Mouse (Mus musculus) C2C12 (cell line): Measurements from ENCODE around the gene Spop. TPM values are rescaled to one million over a fixed set of nuclear protein-coding genes. Genes with fewer than 3 reads are reported as not detected.

ENCODE experiments used
- H3K27me3 ChIP-seq: one replicate; pipeline ENCODE4 v1.6.1; 2011; ENCODE audit not compliant: control insufficient read depth, insufficient read depth, insufficient read length
- H3K36me3 ChIP-seq: one replicate; pipeline ENCODE4 v1.6.1; 2011; ENCODE audit not compliant: control insufficient read depth, insufficient read depth
- H3K4me3 ChIP-seq: one replicate; pipeline ENCODE4 v1.5.1; 2011; ENCODE audit warnings: mild to moderate bottlenecking, control low read depth; ENCODE audit not compliant: poor library complexity, insufficient read depth, severe bottlenecking
- H3K79me2 ChIP-seq: one replicate; pipeline ENCODE4 v1.6.1; 2011; ENCODE audit not compliant: control insufficient read depth, insufficient read depth
- H3K79me3 ChIP-seq: one replicate; pipeline ENCODE4 v1.6.1; 2011; ENCODE audit warnings: low read depth, control low read depth
- H3ac ChIP-seq: one replicate; pipeline ENCODE3; 2011; ENCODE audit warnings: low read depth; ENCODE audit not compliant: control insufficient read depth, insufficient read length
- CEBPB ChIP-seq: IDR thresholded peaks from one replicate; pipeline ENCODE4 v1.6.1; 2011; ENCODE audit warnings: low read depth, mild to moderate bottlenecking, control low read depth, moderate library complexity
- CTCF ChIP-seq: IDR thresholded peaks from one replicate; pipeline ENCODE4 v1.5.1; 2011; ENCODE audit not compliant: control insufficient read depth, insufficient read depth, insufficient read length
- FOSL1 ChIP-seq: IDR thresholded peaks from one replicate; pipeline ENCODE4 v1.8.0; 2011; ENCODE audit warnings: mild to moderate bottlenecking, low read length; ENCODE audit not compliant: poor library complexity, insufficient read depth, severe bottlenecking
- MAX ChIP-seq: IDR thresholded peaks from one replicate; pipeline ENCODE4 v1.6.1; 2011; ENCODE audit warnings: mild to moderate bottlenecking, control low read depth
- MYOD1 ChIP-seq: IDR thresholded peaks from one replicate; pipeline ENCODE4 v1.6.1; 2011; ENCODE audit warnings: low read depth; ENCODE audit not compliant: control insufficient read depth, insufficient read length
- MYOG ChIP-seq: IDR thresholded peaks from one replicate; pipeline ENCODE4 v1.6.1; 2011; ENCODE audit not compliant: control insufficient read depth, insufficient read length; ENCODE audit errors: extremely low read depth
- USF1 ChIP-seq: IDR thresholded peaks from one replicate; pipeline ENCODE4 v1.6.1; 2011; ENCODE audit warnings: low read depth, mild to moderate bottlenecking, control low read depth, moderate library complexity
- polyA plus RNA-seq: library from polyadenylated mRNA; unstranded; fragments of >200 nt; fragmentation: generic; extraction: Trizol; gene quantifications from one replicate; pipeline ENCODE4 v1.2.1, GENCODE M21; 2012; ENCODE audit warnings: missing spikeins

Gene Spop
- polyA plus RNA-seq, 1 experiment, result 59.0 TPM

- H3K79me3 ChIP-seq, result peaks cover 51% of the 10 kb centered on the region
- no peak overlapping the region for H3ac ChIP-seq
- peaks cover 83% of the 10 kb centered on the region for H3K79me2 ChIP-seq
- no peak overlapping the region for H3K4me3 ChIP-seq
- no peak for TF ChIP-seq FOSL1
- TF ChIP-seq MAX, result no peak
- TF ChIP-seq CTCF, result no peak
- TF ChIP-seq CEBPB, result no peak
- TF ChIP-seq USF1, result no peak
- TF ChIP-seq MYOD1, result no peak
- no peak for TF ChIP-seq MYOG
- no peaks in the 10 kb centered on the region for H3K27me3 ChIP-seq
- peaks cover 7% of the 10 kb centered on the region for H3K36me3 ChIP-seq
These were observed 32.9 kb downstream of the Spop start for GRCm38 (mm10) chr11:95446580-95447305.

GRCm38 (mm10) chr11:95448346-95448745 lies 34.5 kb downstream of the Spop start:
- Histone ChIP-seq H3K36me3 (peaks cover 7% of the 10 kb centered on the region), H3ac (no peak overlapping the region), H3K27me3 (no peaks in the 10 kb centered on the region), H3K4me3 (no peak overlapping the region), H3K79me3 (peaks cover 53% of the 10 kb centered on the region), H3K79me2 (peaks cover 88% of the 10 kb centered on the region)
- TF ChIP-seq MAX, result no peak
- no peak for TF ChIP-seq USF1
- TF ChIP-seq FOSL1, result no peak
- no peak for TF ChIP-seq CTCF
- TF ChIP-seq MYOG, result no peak
- no peak for TF ChIP-seq MYOD1
- no peak for TF ChIP-seq CEBPB

GRCm38 (mm10) chr11:95455331-95455730 lies 41.5 kb downstream of the Spop start:
- Histone ChIP-seq H3K79me3 (peaks cover 69% of the 10 kb centered on the region), H3K27me3 (no peaks in the 10 kb centered on the region), H3ac (no peak overlapping the region), H3K36me3 (peaks cover 15% of the 10 kb centered on the region), H3K79me2 (peaks cover 97% of the 10 kb centered on the region), H3K4me3 (no peak overlapping the region)
- TF ChIP-seq MYOG (no peak), FOSL1 (no peak), MAX (no peak), CTCF (no peak), CEBPB (no peak), MYOD1 (no peak), USF1 (no peak)

- Histone ChIP-seq H3K36me3 (peaks cover 24% of the 10 kb centered on the region), H3K4me3 (no peak overlapping the region), H3ac (no peak overlapping the region)
These were observed 47.0 kb downstream of the Spop start for GRCm38 (mm10) chr11:95460872-95461271.

GRCm38 (mm10) chr11:95462168-95462567 lies 48.3 kb downstream of the Spop start:
- TF ChIP-seq FOSL1, result no peak
- no peak for TF ChIP-seq USF1
- TF ChIP-seq CTCF, result no peak
- TF ChIP-seq MAX, result no peak
- no peak for TF ChIP-seq CEBPB
- no peak for TF ChIP-seq MYOG
- no peak for TF ChIP-seq MYOD1
- no peak overlapping the region for H3ac ChIP-seq
- no peaks in the 10 kb centered on the region for H3K27me3 ChIP-seq
- H3K79me3 ChIP-seq, result peaks cover 51% of the 10 kb centered on the region
- H3K4me3 ChIP-seq, result no peak overlapping the region
- peaks cover 15% of the 10 kb centered on the region for H3K36me3 ChIP-seq
- peaks cover 91% of the 10 kb centered on the region for H3K79me2 ChIP-seq

More at GRCm38 (mm10) chr11:95460872-95461271, 47.0 kb downstream of the Spop start:
- Histone ChIP-seq H3K79me3 (peaks cover 60% of the 10 kb centered on the region), H3K27me3 (no peaks in the 10 kb centered on the region), H3K79me2 (peaks cover 99% of the 10 kb centered on the region)
- no peak for TF ChIP-seq CTCF
- no peak for TF ChIP-seq MAX
- TF ChIP-seq USF1, result no peak
- no peak for TF ChIP-seq MYOD1
- no peak for TF ChIP-seq MYOG
- TF ChIP-seq FOSL1, result no peak
- TF ChIP-seq CEBPB, result no peak
